Mouse (Mus musculus) G1E (cell line): ENCODE measurements around the gene Slfn14. TPM values are rescaled to one million over a fixed set of nuclear protein-coding genes. Genes with fewer than 3 reads are reported as not detected.

ENCODE experiments used
- ATAC-seq: 2 replicates; pipeline ENCODE4 v1.8.0; 2016; ENCODE audit warnings: mild to moderate bottlenecking; ENCODE audit not compliant: insufficient number of reproducible peaks, poor library complexity, low FRiP score, severe bottlenecking; ENCODE audit errors: extremely low read depth
- DNase-seq: peaks from one replicate; pipeline ENCODE4 v3.0.0; 2012; ENCODE audit warnings: low spot score
- H3K27me3 ChIP-seq: 2 replicates; pipeline ENCODE4 v1.6.1; 2012; ENCODE audit warnings: mild to moderate bottlenecking, low read length, inconsistent platforms; ENCODE audit not compliant: insufficient read depth
- H3K36me3 ChIP-seq: replicated peaks from 2 replicates; pipeline ENCODE3; 2012; ENCODE audit warnings: mild to moderate bottlenecking, inconsistent platforms
- H3K4me1 ChIP-seq: 2 replicates; pipeline ENCODE4 v1.6.1; 2012; ENCODE audit warnings: low read depth, low read length, inconsistent platforms, mixed read lengths; ENCODE audit not compliant: insufficient read depth
- H3K4me3 ChIP-seq: 2 replicates; pipeline ENCODE4 v1.5.1; 2012; ENCODE audit warnings: low read depth, mild to moderate bottlenecking, inconsistent platforms, low read length, moderate library complexity, mixed read lengths
- H3K9me3 ChIP-seq: replicated peaks from 2 replicates; pipeline ENCODE4 v1.6.1; 2012; ENCODE audit warnings: inconsistent platforms
- CTCF ChIP-seq: IDR thresholded peaks from 2 replicates; pipeline ENCODE4 v1.5.1; 2012; ENCODE audit warnings: low read depth, low read length, inconsistent platforms, mixed read lengths
- GATA1 ChIP-seq: IDR thresholded peaks from 2 replicates; pipeline ENCODE4 v1.6.1; 2012; ENCODE audit warnings: borderline replicate concordance, low read length, inconsistent platforms, mixed read lengths
- GATA2 ChIP-seq: IDR thresholded peaks from 2 replicates; pipeline ENCODE4 v1.6.1; 2012; ENCODE audit warnings: low read depth, low read length, inconsistent platforms, borderline replicate concordance
- POLR2AphosphoS5 ChIP-seq: IDR thresholded peaks from 2 replicates; pipeline ENCODE4 v1.6.1; 2012; ENCODE audit warnings: low read depth, low read length, inconsistent platforms; ENCODE audit not compliant: insufficient replicate concordance
- TAL1 ChIP-seq: conservative IDR thresholded peaks from 2 replicates; pipeline ENCODE4 v1.6.1; 2012; ENCODE audit warnings: low read depth, low read length, inconsistent platforms, mixed read lengths
- polyA plus RNA-seq: library from polyadenylated mRNA; stranded (reverse); fragments of >175 nt; gene quantifications from 2 replicates; pipeline ENCODE4 v1.2.3, GENCODE M21; 2012
- total RNA-seq, 2 experiments: library from RNA; stranded (forward) in 1 of 2; stranded (reverse) in 1 of 2; fragments of 200-1000 nt in 1 of 2; fragments of >200 nt in 1 of 2; fragmentation: Nextera tagmentation in 1 of 2; gene quantifications; 2 replicates each; pipeline ENCODE4 v1.2.3; 2014 to 2017

The Slfn14 gene
- total and polyA plus RNA-seq, 3 experiments, result 0.17 to 25.5 (median 1.8) TPM

GRCm38 (mm10) chr11:83298225-83299195 is 12.0 kb upstream of the Slfn14 start, which contains the start of gene Ap2b1:
Ap2b1 (plus strand) TSS chr11:83299024.
- peak; percentile 90 for ATAC-seq
- Histone ChIP-seq H3K9me3 (no peaks in the 10 kb centered on the region), H3K4me1 (peaks cover 56% of the 10 kb centered on the region), H3K27me3 (no peaks in the 10 kb centered on the region), H3K4me3 (peak within 1 kb of the TSS; percentile 79), H3K36me3 (peaks cover 52% of the 10 kb centered on the region)
- TF ChIP-seq GATA1 (no peak), POLR2AphosphoS5 (peak; percentile 62; the same call in 1 of the 2 replicates), GATA2 (no peak), CTCF (no peak), TAL1 (no peak)
- DNase-seq, result peak; percentile 81

- ATAC-seq, result no peak
- no peaks in the 10 kb centered on the region for H3K27me3 ChIP-seq
- H3K4me1 ChIP-seq, result peaks cover 61% of the 10 kb centered on the region
- H3K36me3 ChIP-seq, result peaks cover 57% of the 10 kb centered on the region
- H3K9me3 ChIP-seq, result no peaks in the 10 kb centered on the region
- no peak for DNase-seq
- no peak for TF ChIP-seq POLR2AphosphoS5
- no peak for TF ChIP-seq CTCF
- TF ChIP-seq GATA1, result no peak
- TF ChIP-seq TAL1, result no peak
- no peak for TF ChIP-seq GATA2
- H3K4me3 ChIP-seq, result peak overlapping the region; percentile 79; the same call in 1 of the 2 replicates
These were observed 11.3 kb upstream of the Slfn14 start for GRCm38 (mm10) chr11:83297816-83298215.

GRCm38 (mm10) chr11:83294133-83294532 is 7.6 kb upstream of the Slfn14 start:
- no peak overlapping the region for H3K4me3 ChIP-seq
- peaks cover 57% of the 10 kb centered on the region for H3K4me1 ChIP-seq

GRCm38 (mm10) chr11:83293182-83293581 is 6.7 kb upstream of the Slfn14 start:
- TF ChIP-seq GATA2 (no peak), TAL1 (no peak), GATA1 (no peak), CTCF (no peak), POLR2AphosphoS5 (no peak)
- H3K36me3 ChIP-seq, result peaks cover 45% of the 10 kb centered on the region
- H3K27me3 ChIP-seq, result no peaks in the 10 kb centered on the region
- DNase-seq (no peak), ATAC-seq (no peak)
- H3K4me3 ChIP-seq, result peak overlapping the region; percentile 75
- H3K9me3 ChIP-seq, result no peaks in the 10 kb centered on the region
- H3K4me1 ChIP-seq, result peaks cover 63% of the 10 kb centered on the region

More at GRCm38 (mm10) chr11:83294133-83294532, 7.6 kb upstream of the Slfn14 start:
- DNase-seq, result no peak
- no peak for ATAC-seq
- no peaks in the 10 kb centered on the region for H3K27me3 ChIP-seq
- peaks cover 45% of the 10 kb centered on the region for H3K36me3 ChIP-seq
- H3K9me3 ChIP-seq, result no peaks in the 10 kb centered on the region
- TF ChIP-seq TAL1 (no peak), POLR2AphosphoS5 (no peak), CTCF (no peak), GATA2 (no peak), GATA1 (no peak)

- TF ChIP-seq CTCF, result no peak
- no peak for TF ChIP-seq POLR2AphosphoS5
- no peak for TF ChIP-seq GATA1
- TF ChIP-seq GATA2, result no peak
- no peak for TF ChIP-seq TAL1
- Histone ChIP-seq H3K36me3 (peaks cover 39% of the 10 kb centered on the region), H3K4me1 (peaks cover 60% of the 10 kb centered on the region), H3K27me3 (no peaks in the 10 kb centered on the region), H3K4me3 (peak overlapping the region; percentile 75), H3K9me3 (no peaks in the 10 kb centered on the region)
- ATAC-seq, result no peak
- DNase-seq, result no peak
These were observed 5.7 kb upstream of the Slfn14 start for GRCm38 (mm10) chr11:83292251-83292587.
